Comparison of ENCODE assay signal across 1 mouse cellular context in the genomic region with DNA sequence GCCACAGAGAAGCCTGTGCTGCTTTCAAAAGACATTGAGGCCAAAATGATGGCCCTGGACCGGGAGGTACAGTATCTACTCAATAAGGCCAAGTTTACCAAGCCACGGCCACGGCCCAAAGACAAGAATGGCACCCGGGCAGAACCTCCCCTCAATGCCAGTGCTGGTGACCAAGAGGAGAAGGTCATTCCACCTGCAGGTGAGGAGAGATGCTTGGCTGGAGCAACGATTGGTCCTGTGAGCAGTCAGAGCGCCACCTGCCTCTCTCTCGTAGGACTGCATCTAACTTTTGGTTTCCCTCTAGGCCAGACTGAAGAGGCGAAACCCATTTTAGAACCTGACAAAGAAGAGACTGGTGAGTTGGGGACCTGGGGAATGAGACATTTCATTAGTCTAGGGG.
TF ChIP-seq lines count a peak whose summit lies in the region.

No protein-coding gene starts in this region.

TF ChIP-seq in C2C12, 6 proteins besides CTCF, POLR2A, EP300 and RAD21:
- TF ChIP-seq MAX (IDR thresholded peaks at IDR 0.05) (no peak), USF1 (IDR thresholded peaks at IDR 0.05; ENCODE audit: low read depth) (no peak), FOSL1 (IDR thresholded peaks at IDR 0.05; ENCODE audit: insufficient read depth, low read length, poor library complexity, severe bottlenecking) (no peak), MYOG (IDR thresholded peaks at IDR 0.05; ENCODE audit: control insufficient read depth, extremely low read depth, insufficient read length) (no peak), MYOD1 (IDR thresholded peaks at IDR 0.05; ENCODE audit: control insufficient read depth, insufficient read length, low read depth) (no peak), CEBPB (IDR thresholded peaks at IDR 0.05; ENCODE audit: low read depth) (no peak)
TF ChIP-seq in C2C12: peak in this region for 0.
